Mouse (Mus musculus) bone marrow macrophage, adult 2 months (primary cell): ENCODE data around the gene Slc25a11.

Experiments used
- CTCF ChIP-seq: IDR thresholded peaks from 2 replicates; pipeline ENCODE4 v1.5.1; 2012; ENCODE audit warnings: low read depth, mild to moderate bottlenecking, low read length, moderate library complexity
- POLR2A ChIP-seq: IDR thresholded peaks from 2 replicates; pipeline ENCODE4 v1.6.1; 2012; ENCODE audit warnings: mild to moderate bottlenecking, low read depth, low read length, borderline replicate concordance

DNA sequence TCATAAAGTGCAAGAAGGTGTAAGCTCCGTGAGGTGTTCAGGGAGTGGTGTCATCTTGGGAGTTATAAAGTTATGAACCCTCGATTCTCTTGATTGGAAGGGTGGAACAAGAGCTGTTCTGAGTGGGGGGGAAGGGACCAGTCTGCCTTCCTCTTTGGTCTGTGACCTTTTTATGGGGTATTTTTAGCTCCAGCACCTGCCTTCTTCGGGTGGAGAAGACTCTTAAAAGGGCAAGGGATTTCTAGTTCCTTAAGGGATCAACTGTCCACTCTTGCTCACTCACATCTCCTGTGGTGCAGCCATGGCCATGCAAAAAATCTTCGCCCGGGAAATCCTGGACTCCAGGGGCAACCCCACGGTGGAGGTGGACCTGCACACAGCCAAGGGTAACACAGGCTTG lies 10.3 kb upstream of the Slc25a11 start:
- TF ChIP-seq CTCF (no peak), POLR2A (no peak)
